Mouse (Mus musculus) embryo, embryonic 10 days (tissue): ENCODE data around the gene Gipc2.

ENCODE experiments used
- DNase-seq: peaks from one replicate; pipeline ENCODE4 v3.0.0-alpha.2; 2015; ENCODE audit warnings: low spot score

Gipc2 gene

DNA sequence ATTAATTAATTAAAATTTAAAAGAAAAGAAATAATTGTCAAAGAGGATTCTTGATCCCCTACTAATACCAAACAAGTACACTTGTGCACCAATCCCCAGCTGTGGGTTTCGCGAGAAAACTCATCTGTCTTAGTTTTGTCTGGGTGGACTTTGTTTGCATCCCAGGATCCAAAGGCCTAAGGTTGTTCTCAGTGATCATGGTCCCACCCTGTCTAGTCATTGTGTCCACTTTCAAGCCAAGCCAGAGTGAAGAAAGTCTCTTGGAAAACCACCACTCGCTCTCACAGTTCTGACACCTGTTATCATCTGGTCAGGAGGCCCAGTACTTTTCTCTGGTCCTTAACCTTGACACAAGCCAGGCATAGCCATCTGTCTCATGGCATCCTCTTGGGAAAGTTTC lies 48.1 kb downstream of the Gipc2 start:
- no peak for DNase-seq

GRCm38 (mm10) chr3:152116140-152116539 lies 49.9 kb downstream of the Gipc2 start:
- no peak for DNase-seq

DNA sequence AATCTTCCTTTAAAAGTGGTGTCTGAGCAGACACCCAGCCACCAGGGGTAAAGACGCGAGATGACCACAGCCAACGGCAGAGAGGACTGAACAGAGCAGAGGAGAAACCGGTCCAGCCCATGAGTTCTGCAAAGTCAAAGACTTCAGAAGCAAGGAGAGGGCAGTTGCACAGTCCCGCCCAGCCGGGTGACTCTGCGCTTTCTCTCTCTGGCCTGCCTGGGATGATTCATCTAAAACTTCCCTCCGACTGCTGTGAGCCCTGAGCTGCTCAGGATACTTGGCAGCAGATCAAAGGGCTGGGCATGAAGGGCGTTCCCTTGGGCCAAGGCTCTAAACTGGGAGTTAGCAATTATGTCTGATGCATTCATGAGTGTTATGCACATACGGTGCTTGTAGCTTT lies 51.2 kb downstream of the Gipc2 start:
- peak; percentile 77 for DNase-seq

DNA sequence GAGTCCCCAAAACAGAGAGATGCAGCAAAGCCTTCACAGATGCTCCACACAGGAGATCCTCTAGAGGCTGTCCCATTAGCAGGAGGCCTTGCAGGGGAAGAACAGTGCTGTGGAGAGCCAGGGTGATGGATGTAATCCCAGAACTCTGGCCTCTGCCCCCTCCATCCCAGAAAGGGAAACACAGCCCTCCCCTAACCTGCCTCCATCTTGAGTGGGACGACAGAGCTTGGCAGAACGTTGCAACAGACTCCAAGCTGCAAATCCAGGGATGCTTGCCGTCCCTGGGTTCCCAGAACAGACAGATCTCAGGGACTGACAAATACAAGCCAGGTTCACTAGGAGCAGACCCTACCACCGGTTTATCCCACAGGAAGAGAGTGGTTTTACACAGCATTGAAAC lies 51.8 kb downstream of the Gipc2 start:
- no peak for DNase-seq

DNA sequence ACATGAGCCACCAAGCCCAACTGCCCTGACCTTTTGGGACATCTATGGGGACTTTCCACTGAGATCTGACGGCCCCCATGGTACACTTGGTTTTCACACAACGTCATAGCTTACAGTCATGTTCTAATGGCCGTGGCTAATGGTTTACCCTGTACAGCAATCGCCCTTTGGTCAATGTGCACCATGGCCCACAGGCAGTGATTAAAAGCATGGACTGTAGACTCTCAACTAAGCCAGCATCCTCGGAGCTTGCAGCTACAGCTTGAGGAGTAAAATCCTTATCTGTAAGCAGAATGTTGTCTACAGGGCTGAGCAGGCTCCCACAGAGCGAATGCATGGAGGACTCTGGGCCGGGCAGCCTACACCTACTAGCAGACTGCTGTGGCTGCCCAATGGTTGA lies 52.5 kb downstream of the Gipc2 start:
- no peak for DNase-seq

DNA sequence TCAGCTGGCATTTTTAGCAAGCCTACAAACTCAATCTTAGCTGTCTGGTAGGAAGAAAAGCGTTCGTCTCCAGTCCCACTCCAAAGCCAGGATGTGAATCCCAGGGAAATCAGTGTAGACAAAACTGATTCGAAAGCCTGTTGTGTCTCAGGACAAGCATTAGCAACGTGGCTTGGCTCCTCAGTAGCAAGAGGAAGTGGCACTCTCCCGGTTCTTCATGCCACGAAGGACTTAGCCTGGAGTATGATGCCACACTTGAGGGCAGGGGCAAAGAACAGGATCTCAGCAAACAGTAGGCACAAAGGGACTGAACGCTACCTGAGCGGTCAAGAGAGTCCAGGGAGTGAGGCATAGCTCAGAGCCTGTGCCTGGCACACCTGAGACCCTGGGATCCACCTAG lies 53.4 kb downstream of the Gipc2 start:
- DNase-seq = no peak

GRCm38 (mm10) chr3:152111482-152111881 lies 54.5 kb downstream of the Gipc2 start:
- no peak for DNase-seq

GRCm38 (mm10) chr3:152111081-152111480 lies 54.9 kb downstream of the Gipc2 start:
- peak; percentile 90 for DNase-seq

- DNase-seq = no peak
Measured at GRCm38 (mm10) chr3:152109260-152109587, 56.8 kb downstream of the Gipc2 start.

GRCm38 (mm10) chr3:152108560-152109259 lies 57.3 kb downstream of the Gipc2 start:
- no peak for DNase-seq

- no peak for DNase-seq
Measured at GRCm38 (mm10) chr3:152108003-152108395, 58.0 kb downstream of the Gipc2 start.

DNA sequence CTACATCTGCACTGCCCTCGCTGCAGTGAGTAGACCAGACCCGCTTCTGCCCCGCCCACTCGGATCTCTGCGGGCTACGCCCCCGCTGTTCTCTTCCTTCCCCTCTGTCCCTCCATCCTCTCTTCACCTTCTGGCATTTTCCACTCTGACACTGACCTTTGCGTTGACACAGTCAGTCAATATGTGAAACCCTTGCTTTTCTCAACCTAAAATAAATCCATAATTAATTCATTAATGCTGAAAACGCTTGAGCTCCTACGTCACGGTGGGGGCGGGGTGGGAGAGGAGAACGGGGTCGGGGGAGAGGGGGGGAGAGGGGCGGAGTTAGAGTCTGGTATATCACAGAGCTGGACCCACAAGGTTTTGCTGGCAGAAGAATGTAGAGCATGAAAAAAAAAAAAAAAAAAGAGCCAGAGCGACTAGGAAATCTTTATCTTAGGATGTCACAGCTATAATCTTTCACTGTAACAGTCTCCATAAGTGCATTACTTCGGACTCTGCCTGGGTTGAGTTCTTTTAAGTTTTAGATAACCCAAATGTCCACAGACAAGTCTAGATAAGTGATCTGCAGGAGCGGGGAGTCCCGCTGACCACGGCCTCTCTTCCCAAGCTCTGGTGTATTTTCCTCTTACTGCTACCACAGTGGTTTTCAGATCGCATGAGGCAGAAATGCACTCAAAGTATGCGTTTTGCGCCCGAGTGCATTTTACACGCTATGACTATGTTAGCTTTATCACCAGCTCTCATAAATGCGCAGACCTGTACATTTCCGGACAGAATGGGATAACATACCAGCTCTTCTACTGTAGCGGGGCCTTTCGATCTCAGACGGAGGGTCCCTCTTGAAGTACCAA lies 58.7 kb downstream of the Gipc2 start:
- peak; percentile 59 for DNase-seq

DNA sequence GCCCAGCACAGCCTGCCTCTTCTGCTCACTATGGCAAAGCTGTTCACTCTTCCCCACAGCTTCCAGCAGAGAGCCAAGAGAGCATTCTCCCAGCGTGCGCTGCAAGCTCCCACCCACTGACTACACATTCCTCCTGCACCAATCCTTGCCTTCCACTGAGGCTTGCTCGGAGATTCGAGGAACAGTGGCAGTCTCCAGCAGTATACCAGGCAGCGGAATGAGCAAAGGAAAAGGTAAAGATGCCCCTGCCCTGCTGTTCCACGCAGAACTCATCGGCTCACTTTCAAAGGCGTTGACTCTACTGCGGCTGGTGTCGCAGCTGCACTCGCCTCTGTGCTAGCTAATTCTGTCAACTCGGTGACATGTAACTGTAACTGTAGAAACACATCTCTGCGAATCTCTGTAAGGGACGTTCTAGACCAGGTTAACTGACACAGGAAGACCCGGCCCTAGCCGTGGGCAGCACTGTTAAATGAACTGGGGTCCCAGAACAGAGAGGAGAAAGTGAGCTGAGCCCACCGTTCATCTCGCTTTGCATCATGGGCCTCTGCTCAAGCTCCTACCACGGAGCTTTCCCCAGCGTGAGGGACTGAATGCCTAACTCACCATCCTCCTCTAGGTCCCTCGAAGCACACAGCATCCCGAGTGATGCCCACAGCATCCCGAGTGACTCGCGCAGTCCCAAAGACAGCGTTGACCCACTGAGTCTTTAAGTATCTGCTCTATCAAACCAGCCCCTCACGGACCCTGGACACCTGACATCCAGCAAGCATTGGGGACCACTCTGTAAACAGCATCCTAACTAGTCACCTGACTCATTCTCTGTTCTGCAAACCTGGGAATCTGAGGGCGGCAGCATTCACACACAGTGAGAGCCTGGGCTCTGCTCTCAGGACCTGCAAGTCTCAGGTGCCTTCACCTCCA lies 59.5 kb downstream of the Gipc2 start:
- peak; percentile 46 for DNase-seq

GRCm38 (mm10) chr3:152105341-152105740 lies 60.7 kb downstream of the Gipc2 start:
- peak; percentile 95 for DNase-seq

- no peak for DNase-seq
Measured at GRCm38 (mm10) chr3:152103381-152103780, 62.6 kb downstream of the Gipc2 start.

DNA sequence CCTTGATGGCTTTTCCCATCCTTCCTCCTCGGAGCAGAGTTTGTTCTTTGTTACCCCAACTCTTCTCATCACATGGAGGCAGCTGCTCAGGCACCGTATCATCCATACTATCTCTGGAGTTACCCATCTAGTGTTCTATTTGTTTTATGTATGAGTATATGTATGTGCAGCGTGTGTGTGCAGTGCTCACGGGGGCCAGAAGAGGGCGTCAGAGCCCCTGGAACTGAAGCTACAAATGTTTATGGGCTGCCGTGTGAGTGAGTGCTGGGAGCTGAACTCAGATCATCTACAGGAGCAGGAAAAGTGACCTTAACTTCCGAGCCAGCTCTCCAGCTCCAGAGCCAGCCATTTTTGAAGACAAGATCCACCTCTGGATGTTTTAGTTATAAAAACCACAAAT lies 64.6 kb downstream of the Gipc2 start:
- DNase-seq = no peak

- peak; percentile 41 for DNase-seq
Measured at GRCm38 (mm10) chr3:152100119-152100818, 65.8 kb downstream of the Gipc2 start.

DNA sequence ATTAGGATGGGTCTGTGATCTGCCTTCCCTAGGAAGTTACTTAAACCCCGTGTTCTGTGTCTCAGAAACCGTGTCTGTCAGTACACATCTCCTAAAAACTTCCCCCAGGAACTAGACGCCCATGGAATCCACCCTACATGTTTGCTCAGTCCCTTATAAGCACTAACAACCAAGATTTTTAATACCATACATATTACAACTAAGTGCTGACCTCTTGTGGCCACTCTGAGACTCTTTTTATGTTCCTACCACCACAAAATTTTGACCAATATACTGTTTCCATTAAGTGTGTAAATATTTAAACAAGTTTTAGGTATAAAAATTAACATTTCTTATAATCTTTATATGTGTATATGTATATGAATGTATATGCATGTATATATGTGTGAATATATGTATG lies 71.0 kb downstream of the Gipc2 start:
- peak; percentile 49 for DNase-seq

GRCm38 (mm10) chr3:152092385-152093057 lies 73.5 kb downstream of the Gipc2 start:
- peak; percentile 58 for DNase-seq

DNA sequence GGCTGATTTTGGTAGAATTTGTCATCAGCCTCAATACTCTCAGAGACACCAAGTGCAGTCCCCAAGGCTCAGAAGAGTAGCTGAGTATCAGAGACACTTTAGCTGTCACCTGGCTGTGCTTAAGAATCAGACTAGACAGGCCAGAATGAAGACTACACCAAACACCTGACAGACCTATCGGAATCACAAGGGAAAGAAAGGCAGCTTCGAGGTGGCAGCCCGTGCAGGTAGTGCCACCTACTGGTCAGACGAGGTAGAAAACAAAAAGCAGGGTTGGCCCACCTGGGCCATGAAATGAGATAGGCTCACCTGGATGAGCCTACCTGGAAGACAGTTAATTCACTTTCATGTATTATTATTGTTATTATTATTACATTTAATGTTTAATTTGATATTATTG lies 76.9 kb downstream of the Gipc2 start:
- DNase-seq = peak; percentile 74

GRCm38 (mm10) chr3:152081381-152081780 lies 84.6 kb downstream of the Gipc2 start:
- DNase-seq = no peak
